Mouse (Mus musculus) heart, postnatal 25 days (tissue): ENCODE data around the gene Basp1. TPM values are rescaled to one million over a fixed set of nuclear protein-coding genes. Genes with fewer than 3 reads are reported as not detected.

Source experiments
- total RNA-seq, 2 experiments: library from RNA; stranded (reverse); gene quantifications; 2 replicates each; pipeline ENCODE4 v1.2.3; 2021

Basp1 gene
- total RNA-seq, 2 experiments from 2014 or later: 2.3 to 2.4 TPM

Other genes with a start within 250 kb of the Basp1 start
- 10 to 100 TPM; 64.4 to 66.1 TPM for gene Myo10, start 208.8 kb upstream of the Basp1 start, total RNA-seq